Mouse (Mus musculus) testis, adult 2 months (tissue): Measurements from ENCODE around the gene Phactr1.

Experiments
- CTCF ChIP-seq: fragments of 200-500 bp; IDR thresholded peaks from 2 replicates; pipeline ENCODE4 v1.5.1; 2012; ENCODE audit warnings: low read depth, mild to moderate bottlenecking, inconsistent platforms, low read length, moderate library complexity; ENCODE audit not compliant: control insufficient read depth, insufficient read depth, insufficient replicate concordance
- POLR2A ChIP-seq: fragments of 200-500 bp; IDR thresholded peaks from 2 replicates; pipeline ENCODE4 v1.6.1; 2012; ENCODE audit warnings: low read depth, mild to moderate bottlenecking, inconsistent platforms, low read length, moderate library complexity; ENCODE audit not compliant: control insufficient read depth

- no peak for TF ChIP-seq CTCF
- no peak for TF ChIP-seq POLR2A
Observed at GRCm38 (mm10) chr13:43133400-43133799, 453.0 kb downstream of the Phactr1 start.
